Mouse (Mus musculus) lung, postnatal 36 days (tissue): ENCODE results near the gene 5730596B20Rik.

ENCODE experiments used
- DNase-seq: peaks from one replicate; pipeline ENCODE4 v3.0.0; 2022; ENCODE audit warnings: mixed read lengths

Gene 5730596B20Rik

GRCm38 (mm10) chr6:52225612-52226568 is 48.6 kb downstream of the 5730596B20Rik start:
- no peak for DNase-seq

- no peak for DNase-seq
Measured at GRCm38 (mm10) chr6:52226569-52227257, 49.4 kb downstream of the 5730596B20Rik start.

GRCm38 (mm10) chr6:52227470-52228222 is 50.3 kb downstream of the 5730596B20Rik start:
- no peak for DNase-seq

- DNase-seq: no peak
Measured at GRCm38 (mm10) chr6:52228475-52229465, 51.5 kb downstream of the 5730596B20Rik start.

GRCm38 (mm10) chr6:52229558-52230416 is 52.5 kb downstream of the 5730596B20Rik start:
- no peak for DNase-seq
